Mouse (Mus musculus): ENCODE measurements at regions not wholly inside any gene's neighbourhood (a gene's known extent, or its start where the extent isn't known, plus 50 kb on each side); places are given as distances from the start of the nearest gene placed in this dataset.

- DNase-seq, result no peak
Measured at GRCm38 (mm10) chr3:49504581-49504980, 252.5 kb downstream of the Pcdh18 start.

- no peak for DNase-seq
Measured at GRCm38 (mm10) chr3:49502351-49502750, 254.8 kb downstream of the Pcdh18 start.

DNA sequence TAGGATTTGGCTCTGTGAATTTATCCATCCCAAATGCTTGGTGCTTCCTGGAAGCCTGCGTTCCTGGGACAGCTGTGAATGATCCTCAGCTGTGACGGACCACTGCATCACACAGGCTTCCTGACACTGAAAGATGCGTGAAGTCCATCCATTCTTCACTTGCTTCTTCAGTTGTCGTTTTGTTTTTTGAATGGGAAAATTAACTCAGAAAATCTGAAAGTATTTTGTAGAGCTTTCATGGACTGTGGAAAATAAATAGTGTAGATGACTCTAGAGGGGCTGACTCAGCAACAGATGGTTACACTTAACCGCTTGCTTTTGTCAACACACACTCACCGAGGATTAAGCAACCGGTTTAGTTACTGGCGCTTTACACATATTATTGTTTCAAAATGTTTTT lies 272.0 kb downstream of the Pcdh18 start:
- DNase-seq, result no peak
